In the genomic region with DNA sequence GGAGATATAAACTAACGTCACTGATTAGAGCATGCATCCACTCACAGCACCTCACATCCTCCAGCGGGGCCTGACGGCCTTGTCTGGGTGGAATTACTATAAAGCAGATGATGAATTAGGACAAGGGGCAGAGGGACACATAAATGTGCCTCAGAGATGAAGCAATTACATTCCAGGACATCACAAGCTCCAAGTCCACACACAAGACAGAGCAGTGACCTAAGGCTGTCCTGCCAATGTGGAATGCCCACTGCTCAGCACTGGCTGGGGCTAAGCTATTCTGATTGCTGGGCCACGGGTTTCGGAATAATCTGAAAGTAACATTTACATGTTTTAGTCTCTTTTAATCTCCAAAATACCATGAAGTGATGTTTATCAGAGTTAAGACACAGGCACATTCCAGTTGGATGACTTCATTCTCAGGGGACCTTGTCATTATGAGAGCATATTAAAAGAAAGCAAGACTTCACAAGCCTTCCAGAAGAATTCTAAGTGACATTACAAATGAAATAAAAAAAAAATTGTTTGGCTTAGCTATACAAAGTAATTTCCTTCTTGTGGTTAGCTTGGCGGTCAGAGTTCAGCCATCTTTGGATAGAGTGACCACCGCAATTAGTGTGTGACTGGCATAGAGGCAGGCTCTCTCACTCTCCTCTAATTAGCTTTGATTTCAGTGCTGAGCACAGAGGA, we compare ENCODE assay signal across 11 mouse cellular contexts.
DNase-seq lines count a peak whose midpoint lies in the region; ATAC-seq and TF ChIP-seq lines count a peak whose summit lies in the region.
"Had no signal": no experiment of that assay in that cellular context is flagged by ENCODE, and none has a peak within 500 bp of the region (broad histone marks: within the 10 kb centered on the region; RNA-seq: fewer than 3 reads in every experiment).

No protein-coding gene starts in this region.

- no peak for ATAC-seq in forebrain, embryonic 14.5 days
- no peak for ATAC-seq in forebrain, embryonic 15.5 days (replicated peaks)
- peak; percentile 68 for ATAC-seq in lung, embryonic 16.5 days (ENCODE audit: low read depth)
- ATAC-seq in hindbrain, embryonic 16.5 days, result no peak

- no peak for TF ChIP-seq POLR2A in embryonic fibroblast, embryonic 13.5 days (IDR thresholded peaks at IDR 0.05; ENCODE audit: low read depth, low read length)

- H3K36me3 ChIP-seq in forebrain, embryonic 14.5 days (ENCODE audit: control insufficient read depth, insufficient read depth, low read length), result no peaks in the 10 kb centered on the region
- H3K36me3 ChIP-seq in forebrain, embryonic 15.5 days, result no peaks in the 10 kb centered on the region
- H3K36me3 ChIP-seq in lung, embryonic 16.5 days (ENCODE audit: control insufficient read depth, insufficient read depth, low read length), result no peaks in the 10 kb centered on the region
- no peaks in the 10 kb centered on the region for H3K36me3 ChIP-seq in hindbrain, embryonic 16.5 days (ENCODE audit: control insufficient read depth, insufficient read depth, low read length)
- H3K36me3 ChIP-seq: embryonic facial prominence, embryonic 13.5 days had no signal

- H3K9me3 ChIP-seq in forebrain, embryonic 14.5 days (replicated peaks; ENCODE audit: control insufficient read depth, low read length), result no peaks in the 10 kb centered on the region
- no peaks in the 10 kb centered on the region for H3K9me3 ChIP-seq in forebrain, embryonic 15.5 days
- no peaks in the 10 kb centered on the region for H3K9me3 ChIP-seq in lung, embryonic 16.5 days (ENCODE audit: control insufficient read depth, low read length)
- no peaks in the 10 kb centered on the region for H3K9me3 ChIP-seq in hindbrain, embryonic 16.5 days (ENCODE audit: control insufficient read depth, low read length)
- H3K9me3 ChIP-seq: embryonic facial prominence, embryonic 13.5 days had no signal

- no peak for TF ChIP-seq CTCF in embryonic fibroblast, embryonic 13.5 days (IDR thresholded peaks at IDR 0.05; ENCODE audit: borderline replicate concordance, insufficient read depth, low read length)

- WGBS in forebrain, embryonic 14.5 days, result 56% methylated on average over 7 of the region's 7 CpGs
- WGBS in forebrain, embryonic 15.5 days, result 53% methylated on average over 7 of the region's 7 CpGs
- WGBS in lung, embryonic 16.5 days, result 39% methylated on average over 7 of the region's 7 CpGs
- WGBS in hindbrain, embryonic 16.5 days, result 73% methylated on average over 7 of the region's 7 CpGs

- H3K9ac ChIP-seq in forebrain, embryonic 14.5 days (ENCODE audit: low read length), result no peak overlapping the region
- no peak overlapping the region for H3K9ac ChIP-seq in forebrain, embryonic 15.5 days (replicated peaks)
- H3K9ac ChIP-seq in lung, embryonic 16.5 days (ENCODE audit: low read length), result no peak overlapping the region
- no peak overlapping the region for H3K9ac ChIP-seq in hindbrain, embryonic 16.5 days (ENCODE audit: low read depth, low read length)
- H3K9ac ChIP-seq: embryonic facial prominence, embryonic 13.5 days had no signal

- H3K4me2 ChIP-seq in forebrain, embryonic 14.5 days (ENCODE audit: low read length), result no peak overlapping the region
- H3K4me2 ChIP-seq in forebrain, embryonic 15.5 days (replicated peaks), result no peak overlapping the region
- no peak overlapping the region for H3K4me2 ChIP-seq in lung, embryonic 16.5 days (ENCODE audit: low read depth, low read length)
- H3K4me2 ChIP-seq in hindbrain, embryonic 16.5 days (ENCODE audit: low read length), result no peak overlapping the region
- H3K4me2 ChIP-seq: embryonic facial prominence, embryonic 13.5 days; liver, embryonic 11.5 days had no signal

- H3K4me3 ChIP-seq in forebrain, embryonic 14.5 days (ENCODE audit: low read depth, low read length), result no peak overlapping the region
- H3K4me3 ChIP-seq in forebrain, embryonic 15.5 days, result no peak overlapping the region
- H3K4me3 ChIP-seq in embryonic fibroblast, embryonic 13.5 days (ENCODE audit: insufficient read depth, low read length), result no peak overlapping the region
- no peak overlapping the region for H3K4me3 ChIP-seq in lung, embryonic 16.5 days (ENCODE audit: low read length)
- no peak overlapping the region for H3K4me3 ChIP-seq in hindbrain, embryonic 16.5 days (ENCODE audit: low read length)
- H3K4me3 ChIP-seq: embryonic facial prominence, embryonic 13.5 days; layer of hippocampus, adult 2 months had no signal

- DNase-seq in forebrain, embryonic 14.5 days (ENCODE audit: low spot score), result peak; percentile 27
- peak; percentile 24 for DNase-seq in 416B (ENCODE audit: low read depth)
- DNase-seq in urinary bladder, postnatal 14 days (ENCODE audit: low spot score), result no peak
- DNase-seq in thymus, postnatal 10 days (ENCODE audit: low spot score in 2 of 2), result no peak

- no peak overlapping the region for H3K27ac ChIP-seq in forebrain, embryonic 14.5 days (ENCODE audit: low read depth, low read length)
- H3K27ac ChIP-seq in forebrain, embryonic 15.5 days (replicated peaks), result no peak overlapping the region
- 0 out of 2 replicates have a peak overlapping the region, but pooled peaks have one; percentile 14 for H3K27ac ChIP-seq in embryonic fibroblast, embryonic 13.5 days (ENCODE audit: insufficient read depth, low read length)
- H3K27ac ChIP-seq in lung, embryonic 16.5 days (ENCODE audit: low read length), result 0 out of 2 replicates have a peak overlapping the region, but pooled peaks have one; percentile 1
- H3K27ac ChIP-seq in hindbrain, embryonic 16.5 days (ENCODE audit: low read depth, low read length), result no peak overlapping the region
- H3K27ac ChIP-seq: embryonic facial prominence, embryonic 13.5 days; layer of hippocampus, adult 2 months had no signal

- H3K27me3 ChIP-seq in forebrain, embryonic 14.5 days (replicated peaks; ENCODE audit: control insufficient read depth, insufficient read depth, low read length), result no peaks in the 10 kb centered on the region
- H3K27me3 ChIP-seq in forebrain, embryonic 15.5 days, result no peaks in the 10 kb centered on the region
- H3K27me3 ChIP-seq in lung, embryonic 16.5 days (ENCODE audit: control insufficient read depth, insufficient read depth, low read depth, low read length), result no peaks in the 10 kb centered on the region
- no peaks in the 10 kb centered on the region for H3K27me3 ChIP-seq in hindbrain, embryonic 16.5 days (replicated peaks; ENCODE audit: control insufficient read depth, insufficient read depth, low read length)
- H3K27me3 ChIP-seq: embryonic facial prominence, embryonic 13.5 days had no signal

- no peaks in the 10 kb centered on the region; the same call in 1 of the 2 replicates for H3K4me1 ChIP-seq in forebrain, embryonic 14.5 days (ENCODE audit: control insufficient read depth, insufficient read depth, low read length)
- peaks cover 14% of the 10 kb centered on the region for H3K4me1 ChIP-seq in forebrain, embryonic 15.5 days
- H3K4me1 ChIP-seq in embryonic fibroblast, embryonic 13.5 days (ENCODE audit: control insufficient read depth, insufficient read depth, low read length), result peaks cover 22% of the 10 kb centered on the region
- H3K4me1 ChIP-seq in lung, embryonic 16.5 days (replicated peaks; ENCODE audit: control insufficient read depth, insufficient read depth, low read length), result peaks cover 47% of the 10 kb centered on the region
- peaks cover 12% of the 10 kb centered on the region for H3K4me1 ChIP-seq in hindbrain, embryonic 16.5 days (ENCODE audit: control insufficient read depth, insufficient read depth, low read depth, low read length)

Comparison
In these comparisons a context has a peak if more than half of its experiments do, and no peak if none do; other contexts are left out.
1. DNase-seq: peak in forebrain, embryonic 14.5 days (single experiment) and 416B (single experiment); none in urinary bladder, postnatal 14 days (single experiment) and thymus, postnatal 10 days (0 of 2).
2. H3K27ac ChIP-seq: peak in embryonic fibroblast, embryonic 13.5 days (single experiment) and lung, embryonic 16.5 days (single experiment); none in forebrain, embryonic 14.5 days (single experiment), forebrain, embryonic 15.5 days (single experiment) and hindbrain, embryonic 16.5 days (single experiment).